Mouse (Mus musculus) right cerebral cortex, postnatal 4 days (tissue): ENCODE measurements around the gene Traf4.
"Not testable (repeated sequence)": the region's sequence is repeated elsewhere in the genome, so short reads cannot be mapped to it uniquely, and the experiment has no call there.

ENCODE experiments used
- DNase-seq: peaks from one replicate; pipeline ENCODE4 v3.0.0-alpha.2; 2022

The Traf4 gene

GRCm38 (mm10) chr11:78164924-78165760, at the start of gene Traf4:
Gene Traf4 (minus strand): TSS chr11:78165589.
- peak; percentile 78 for DNase-seq

GRCm38 (mm10) chr11:78213086-78213817, 47.9 kb upstream of the Traf4 start:
- DNase-seq: no peak

GRCm38 (mm10) chr11:78211513-78211912, 46.1 kb upstream of the Traf4 start:
- no peak for DNase-seq

GRCm38 (mm10) chr11:78210615-78211014, 45.2 kb upstream of the Traf4 start:
- no peak for DNase-seq

- no peak for DNase-seq
These were observed 44.5 kb upstream of the Traf4 start for GRCm38 (mm10) chr11:78209886-78210285.

- no peak for DNase-seq
These were observed 41.8 kb upstream of the Traf4 start for GRCm38 (mm10) chr11:78207190-78207589.

GRCm38 (mm10) chr11:78205361-78206206, 40.2 kb upstream of the Traf4 start:
- no peak for DNase-seq

- DNase-seq: no peak
These were observed 38.9 kb upstream of the Traf4 start for GRCm38 (mm10) chr11:78204287-78204686.

GRCm38 (mm10) chr11:78202372-78202771, 37.0 kb upstream of the Traf4 start:
- DNase-seq: no peak

- DNase-seq: no peak
These were observed 29.9 kb upstream of the Traf4 start for GRCm38 (mm10) chr11:78195101-78195863.

GRCm38 (mm10) chr11:78194411-78195100, 29.2 kb upstream of the Traf4 start:
- peak; percentile 44 for DNase-seq

- no peak for DNase-seq
These were observed 27.7 kb upstream of the Traf4 start, which contains the start of gene Proca1 for GRCm38 (mm10) chr11:78193113-78193512. Gene Proca1 (plus strand): TSS chr11:78193392.

- no peak for DNase-seq
These were observed 24.7 kb upstream of the Traf4 start for GRCm38 (mm10) chr11:78190041-78190440.

GRCm38 (mm10) chr11:78189234-78190040, 24.0 kb upstream of the Traf4 start:
- peak; percentile 77 for DNase-seq

GRCm38 (mm10) chr11:78188331-78189233, 23.2 kb upstream of the Traf4 start, which contains the start of gene Rab34:
Gene Rab34 (plus strand): TSS chr11:78188430.
- DNase-seq: peak; percentile 84

- not testable (repeated sequence) for DNase-seq
These were observed 19.3 kb upstream of the Traf4 start for GRCm38 (mm10) chr11:78184702-78185101.

- DNase-seq: no peak
These were observed 18.6 kb upstream of the Traf4 start for GRCm38 (mm10) chr11:78183884-78184514.

GRCm38 (mm10) chr11:78182961-78183844, 17.8 kb upstream of the Traf4 start, which contains the start of gene Rpl23a:
Gene Rpl23a (minus strand): TSS chr11:78183584.
- DNase-seq: peak; percentile 71
